Mouse (Mus musculus) layer of hippocampus, postnatal 10 days (tissue): Measurements from ENCODE around the gene Eif3m. TPM values are rescaled to one million over a fixed set of nuclear protein-coding genes. Genes with fewer than 3 reads are reported as not detected.
"Not testable (repeated sequence)": the region's sequence is repeated elsewhere in the genome, so short reads cannot be mapped to it uniquely, and the experiment has no call there.

Experiments used
- DNase-seq, 2 experiments: peaks; one replicate each; pipeline ENCODE4 v3.0.0; 2021; ENCODE audit warnings: low spot score in 2 of 2
- long read RNA-seq: library from polyadenylated mRNA; stranded (forward); transcript quantifications from one replicate; pipeline ENCODE4 v2.0.0, GENCODE M21; 2023
- total RNA-seq, 2 experiments: library from RNA; stranded (reverse); gene quantifications; 2 replicates each; pipeline ENCODE4 v1.2.3; 2021

Gene Eif3m
- total RNA-seq: 100 to 1,000 TPM in 1 of 2 experiments, 10 to 100 TPM in 1; 94.9 to 104 TPM
- long read RNA-seq, transcript Eif3m-201 (11 exons, 1,283 nt): major isoform, 83 of 92 reads
- long read RNA-seq, partial matches to known transcripts: 1 of 92 reads
- long read RNA-seq, other reads (novel, unspliced or antisense): 7 of 92 reads

DNA sequence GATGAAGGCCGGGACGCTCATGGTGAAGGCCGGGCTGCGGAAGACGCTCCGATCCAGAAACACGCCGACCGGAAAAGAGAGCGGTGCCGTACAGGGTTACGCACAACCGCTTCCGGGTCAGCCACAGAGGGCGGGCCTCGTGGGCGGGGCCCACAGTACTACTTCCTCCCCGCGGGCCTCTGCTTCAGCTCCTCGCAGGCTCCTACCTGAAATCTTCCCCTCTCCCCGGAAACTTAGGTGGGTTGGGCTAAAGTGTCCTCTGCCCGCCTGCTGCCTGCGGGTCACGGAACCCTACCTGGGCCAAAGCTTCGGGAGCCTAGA lies at the start of gene Eif3m:
Gene Eif3m, minus strand, starts transcription at position 114 of the 321 bp plus-strand sequence.
- DNase-seq: peak; percentile 93 to 95

DNA sequence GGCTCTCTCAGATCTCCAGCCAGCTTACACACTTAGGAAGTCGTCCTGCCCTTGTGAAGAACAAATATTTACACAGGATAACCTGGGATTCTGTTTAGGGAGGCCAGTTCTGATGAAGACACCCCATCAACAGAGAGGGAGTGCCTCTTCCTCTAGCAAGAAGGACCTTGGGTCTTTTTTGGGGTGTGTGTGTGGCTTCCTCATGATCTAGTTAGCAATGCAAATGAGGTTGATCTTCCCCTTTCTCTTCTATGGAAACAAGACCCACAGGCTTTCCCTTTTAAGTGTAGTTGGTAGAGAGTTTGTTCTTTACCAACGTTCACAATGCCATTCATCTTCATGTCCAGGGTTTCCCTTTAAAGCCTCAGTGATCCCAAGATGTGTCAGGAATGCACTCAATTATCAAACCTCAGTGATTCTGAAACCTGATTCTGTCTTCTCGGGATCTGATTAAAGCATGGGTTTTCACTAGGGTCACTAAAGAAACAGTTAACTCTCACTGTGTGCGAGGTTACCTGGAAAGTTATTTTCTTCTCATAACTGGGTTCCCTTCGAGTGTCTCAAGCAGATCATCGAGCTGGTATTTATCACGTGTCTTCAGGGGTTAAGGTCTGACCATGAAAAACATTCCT lies 46.0 kb upstream of the Eif3m start:
- DNase-seq: no peak

DNA sequence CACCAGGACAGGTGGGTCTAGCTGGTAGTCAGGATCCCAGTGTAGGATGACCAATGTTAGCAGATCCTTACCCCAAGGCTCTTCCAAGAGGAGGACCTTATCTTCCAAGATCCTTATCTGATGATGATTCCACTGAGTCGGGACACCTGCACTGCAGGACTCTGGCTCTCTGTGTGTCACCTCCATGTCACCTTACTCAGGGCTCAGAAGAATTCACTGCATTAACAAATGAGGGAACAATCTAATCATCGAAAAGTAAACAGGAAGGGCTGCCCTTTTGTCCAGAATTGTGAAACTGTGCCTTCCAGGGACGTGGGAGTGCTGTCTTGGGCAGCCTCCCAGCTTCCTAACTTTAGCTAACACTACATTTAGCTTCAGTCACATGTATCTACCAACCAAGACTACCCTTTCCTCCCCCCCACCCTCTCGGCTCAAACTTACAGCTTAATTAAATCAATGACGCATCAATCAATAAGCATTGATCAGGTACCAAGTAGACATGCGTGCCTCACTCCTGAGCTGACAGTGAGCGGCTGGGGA lies 41.8 kb upstream of the Eif3m start:
- DNase-seq: no peak

DNA sequence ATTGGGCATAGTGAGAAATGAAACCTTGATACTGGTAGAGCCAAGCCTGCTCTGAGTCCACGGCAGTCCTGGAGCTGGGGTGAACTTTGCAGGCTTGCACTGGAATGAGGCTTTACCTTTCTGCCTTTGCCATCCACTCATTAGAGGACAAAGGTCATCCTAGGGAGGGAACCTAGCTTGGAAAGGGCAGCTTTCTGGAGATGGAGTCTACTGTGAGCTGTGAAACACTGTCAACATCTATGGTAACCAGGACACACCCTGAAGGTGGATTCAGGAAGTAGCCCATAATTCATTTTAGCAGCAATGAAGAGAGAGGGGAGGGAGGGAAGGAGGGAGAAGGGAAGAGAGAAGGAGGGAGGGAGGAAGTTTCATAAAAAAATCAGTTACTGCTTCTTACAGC lies 38.6 kb upstream of the Eif3m start:
- no peak for DNase-seq

DNA sequence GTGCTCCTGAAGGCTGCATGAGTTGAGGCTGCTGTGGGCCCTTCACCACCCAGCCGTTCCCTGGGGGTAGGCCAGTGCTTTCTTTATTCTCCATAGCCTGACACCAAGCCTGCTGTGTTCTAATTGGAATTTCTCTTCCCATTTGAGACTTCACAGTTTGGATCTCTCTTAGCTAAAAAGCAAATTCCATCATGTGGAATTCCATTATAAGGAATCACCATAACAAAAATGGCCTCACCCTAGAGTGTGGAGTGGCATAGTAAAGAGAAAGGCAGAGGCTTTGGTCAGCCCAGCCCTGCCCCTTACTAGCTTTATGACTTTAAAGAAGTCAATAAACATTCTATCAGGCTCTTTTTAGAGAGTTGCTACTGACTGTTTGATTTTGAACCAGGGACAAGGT lies 31.4 kb upstream of the Eif3m start:
- DNase-seq: no peak

DNA sequence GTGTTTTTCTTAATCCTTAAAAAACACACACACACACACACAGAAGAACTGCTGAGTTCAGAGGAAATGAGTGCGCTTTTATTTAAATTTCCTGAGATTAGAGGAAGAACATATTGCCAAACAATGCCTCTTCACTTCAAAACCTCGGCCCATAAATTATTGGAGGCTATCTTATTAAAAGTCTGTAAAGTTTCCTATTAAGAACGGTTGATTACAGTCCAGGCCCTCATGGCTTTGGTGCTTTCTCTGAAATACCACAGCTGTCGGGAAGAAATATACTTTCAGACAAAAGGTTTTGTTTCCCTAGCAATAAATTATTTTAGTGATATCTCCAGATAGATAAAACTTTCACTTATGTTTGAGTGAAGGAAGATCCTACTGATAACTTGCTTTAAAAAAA lies 26.3 kb upstream of the Eif3m start:
- DNase-seq: no peak

DNA sequence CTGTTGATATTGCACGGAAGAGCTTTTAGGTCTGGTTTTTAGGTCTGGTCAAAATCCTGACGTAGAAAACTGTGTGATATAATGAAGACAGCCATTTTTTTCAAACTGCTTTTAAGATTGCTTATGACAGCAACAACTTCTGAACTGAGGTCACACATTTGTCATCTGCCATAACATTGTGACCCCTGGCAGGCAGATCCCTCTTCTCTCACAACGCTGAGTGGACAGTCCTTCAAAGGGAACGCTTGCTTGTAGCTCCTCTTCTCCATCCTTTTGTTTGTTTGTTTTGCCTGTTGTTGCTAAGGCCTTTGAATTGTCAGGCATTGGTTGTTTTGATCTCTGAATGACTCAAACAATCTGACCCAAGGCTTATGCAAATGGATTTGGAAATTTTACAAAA lies 24.0 kb upstream of the Eif3m start:
- no peak for DNase-seq

DNA sequence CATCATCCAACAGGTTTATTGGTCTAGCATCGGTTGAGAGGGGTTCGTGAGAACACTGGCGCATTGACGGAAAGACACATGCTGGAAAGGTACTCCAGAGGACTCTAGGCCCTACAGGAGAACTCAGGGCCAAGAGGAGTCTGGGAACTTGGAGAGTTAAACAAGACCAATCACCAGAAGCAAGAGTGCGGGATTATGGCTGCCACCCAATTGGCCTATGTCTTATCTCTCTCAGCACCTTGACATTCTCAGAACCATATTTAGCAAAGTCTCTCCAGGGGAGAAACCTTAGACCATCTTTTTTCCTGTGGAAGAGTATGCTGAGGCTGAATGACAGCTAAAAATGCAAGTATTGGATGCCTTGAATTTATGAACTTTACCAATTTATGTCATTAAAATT lies 22.0 kb upstream of the Eif3m start:
- DNase-seq: no peak

DNA sequence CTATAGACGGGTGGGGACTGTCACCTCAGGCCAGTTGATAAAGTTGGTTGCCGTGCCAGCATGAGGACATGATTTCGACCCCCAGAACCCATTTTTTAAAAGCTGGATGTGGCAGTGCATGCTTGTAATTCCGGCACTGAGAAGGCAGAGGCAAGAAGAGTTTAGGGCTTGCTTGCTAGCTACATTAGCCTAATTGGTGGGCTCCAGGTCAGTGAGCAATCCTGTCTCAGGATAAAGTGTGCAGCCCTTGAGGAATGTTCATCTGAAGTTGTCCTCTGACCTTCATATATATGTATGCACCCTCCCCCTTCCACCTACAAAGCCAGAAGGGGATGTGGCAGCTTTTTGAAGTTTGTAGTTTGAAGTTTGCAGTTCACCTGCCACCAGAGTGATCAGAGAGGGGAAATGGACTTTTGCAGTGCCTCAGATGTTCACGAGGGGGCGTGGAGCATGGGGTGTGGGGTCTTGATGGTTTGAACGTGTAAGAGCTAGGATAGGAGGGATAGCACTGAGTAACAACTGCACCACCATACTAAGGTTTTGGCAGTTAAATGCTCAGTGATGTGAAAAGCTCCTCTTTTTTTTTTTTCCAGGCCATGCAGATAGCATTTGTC lies 21.2 kb upstream of the Eif3m start:
- DNase-seq: no peak

DNA sequence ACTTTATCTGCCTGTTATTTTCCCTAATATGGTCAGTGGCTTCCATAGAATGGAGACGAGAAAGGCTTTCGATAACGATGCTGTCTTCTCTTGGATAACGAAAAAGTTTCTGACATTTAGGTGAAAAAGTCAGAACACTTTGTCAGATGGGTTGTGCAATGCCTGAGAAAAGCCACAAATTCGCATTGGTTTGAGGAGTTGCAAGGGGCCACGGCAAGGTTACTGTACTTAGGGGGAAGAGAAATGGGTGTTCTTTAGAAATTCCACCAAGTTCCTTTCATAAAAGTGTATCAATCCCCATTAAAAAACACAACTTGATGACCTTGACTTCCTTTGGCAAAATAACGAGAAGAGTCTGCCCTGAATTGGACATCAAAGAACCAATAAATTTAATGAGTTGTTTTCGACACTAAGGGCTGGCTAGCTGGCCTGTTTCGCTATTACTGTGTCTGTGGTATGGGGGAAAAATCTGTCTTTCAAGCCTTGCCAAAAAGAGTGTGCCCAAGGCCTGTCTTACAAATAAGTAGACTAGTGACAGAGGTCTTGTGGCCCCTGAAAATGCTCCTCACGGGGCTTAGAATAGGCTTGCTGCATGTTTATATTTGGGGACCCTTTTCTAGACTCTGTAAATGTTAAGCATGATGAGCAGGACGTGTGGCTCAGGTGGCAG lies 19.7 kb upstream of the Eif3m start:
- DNase-seq: no peak

DNA sequence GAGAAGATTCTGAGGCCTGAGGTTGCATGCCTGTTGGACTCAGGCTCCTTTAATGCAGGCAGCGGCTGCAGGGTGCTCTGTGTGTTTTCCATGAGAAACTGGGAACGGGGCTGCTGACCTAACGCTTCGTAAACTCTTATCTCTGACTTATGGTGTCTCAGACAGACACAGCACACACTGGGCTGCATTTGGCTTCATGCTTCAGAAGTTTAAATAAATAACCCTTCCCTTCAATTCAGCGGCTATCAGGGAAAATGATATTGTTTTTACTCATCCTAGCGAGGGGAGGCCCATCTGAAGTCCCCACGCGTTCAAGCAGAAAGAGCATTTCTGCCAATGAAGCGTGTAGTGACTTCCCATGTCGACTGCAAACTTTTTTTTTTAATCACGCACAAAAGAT lies 19.1 kb upstream of the Eif3m start:
- no peak for DNase-seq

DNA sequence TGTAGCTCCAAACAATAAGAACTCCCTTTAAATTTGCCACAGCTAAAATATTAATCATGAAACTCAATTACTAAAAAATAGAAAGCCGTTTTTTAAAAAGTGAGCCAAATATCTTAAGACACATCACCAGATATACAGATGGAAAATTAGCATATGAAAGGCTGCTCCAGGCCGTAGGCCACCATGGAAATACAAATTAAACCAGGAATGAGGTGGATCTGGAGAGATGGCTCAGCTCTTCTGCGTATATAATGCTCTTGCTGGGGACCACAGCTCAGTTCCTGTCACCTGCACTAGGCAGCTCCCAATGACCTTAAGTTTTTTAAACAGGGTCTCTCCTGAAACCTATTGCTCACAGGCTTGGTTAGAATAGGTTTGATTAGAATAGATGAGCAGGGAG lies 17.2 kb upstream of the Eif3m start:
- DNase-seq: no peak

DNA sequence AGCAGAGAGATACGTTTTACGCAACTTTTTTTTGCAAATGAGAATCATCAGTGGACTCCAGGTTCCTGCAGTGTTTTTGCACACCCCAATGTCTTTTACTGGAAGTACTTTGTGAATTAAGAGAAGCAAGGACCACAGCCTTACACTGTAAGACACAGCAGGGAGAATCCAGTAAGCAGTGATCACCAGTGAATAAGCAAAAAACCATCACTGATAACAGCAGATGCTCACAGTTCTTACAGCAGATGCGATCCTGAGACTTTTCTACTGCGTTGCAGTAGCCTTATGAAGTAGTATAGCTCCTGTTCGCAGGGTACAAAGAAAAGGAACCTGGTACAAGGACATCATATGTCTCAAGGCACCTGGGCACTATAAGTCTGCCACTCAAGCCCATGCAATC lies 13.6 kb upstream of the Eif3m start:
- no peak for DNase-seq

DNA sequence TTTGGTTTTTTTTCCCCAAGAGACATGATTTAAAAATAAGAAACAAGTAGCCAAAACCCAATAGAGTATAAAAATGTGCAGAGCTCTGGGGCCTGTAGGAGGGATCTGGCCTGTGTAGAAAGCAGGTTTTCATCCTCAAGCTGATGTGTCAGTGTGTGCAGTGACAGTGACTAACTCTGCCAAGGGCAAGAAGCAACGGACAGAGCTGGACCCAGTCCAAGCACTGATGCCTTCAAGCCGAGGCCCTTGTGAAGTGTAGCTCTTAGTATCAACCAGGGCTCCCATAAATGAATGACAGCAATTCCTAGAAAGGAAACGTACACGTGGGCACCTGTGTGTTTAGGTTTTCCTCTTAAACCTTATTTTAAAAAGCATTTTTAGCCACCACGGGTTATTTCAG lies 11.9 kb upstream of the Eif3m start:
- no peak for DNase-seq

DNA sequence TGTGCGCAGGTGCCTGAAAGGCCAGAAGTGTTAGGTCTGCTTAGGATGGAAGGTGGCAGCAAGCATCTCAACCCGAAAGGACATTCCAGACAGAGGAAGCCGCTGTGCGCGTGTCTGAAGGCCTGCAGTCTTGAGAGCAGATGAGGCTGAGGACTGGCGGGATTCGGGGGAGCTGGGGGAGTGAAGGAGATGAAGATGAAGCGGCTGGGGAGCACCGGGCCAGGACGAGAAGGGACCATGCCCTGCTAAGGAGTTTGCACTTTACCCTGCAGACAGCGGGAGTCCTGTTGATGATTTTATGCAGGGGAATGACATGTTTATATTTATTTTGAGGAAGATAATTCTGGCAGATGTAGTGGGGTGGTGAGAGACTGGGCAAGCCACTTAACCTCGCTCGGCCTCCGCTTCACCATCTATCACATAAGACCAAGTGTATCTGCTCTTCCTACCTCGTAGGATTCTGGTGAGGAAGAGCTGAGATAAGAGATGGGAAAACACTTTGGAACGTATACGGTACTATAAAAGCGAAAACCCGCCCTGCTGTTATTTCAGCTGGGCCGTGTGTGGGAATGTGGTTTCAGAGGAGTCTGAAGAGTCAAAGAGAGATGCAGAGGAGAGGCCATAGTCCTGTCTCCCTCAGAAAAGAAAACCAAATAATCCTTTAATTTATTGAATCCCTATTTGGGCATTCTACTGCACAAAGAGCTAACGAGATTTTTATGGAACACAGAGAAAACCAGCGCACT lies 10.2 kb upstream of the Eif3m start:
- DNase-seq: no peak

DNA sequence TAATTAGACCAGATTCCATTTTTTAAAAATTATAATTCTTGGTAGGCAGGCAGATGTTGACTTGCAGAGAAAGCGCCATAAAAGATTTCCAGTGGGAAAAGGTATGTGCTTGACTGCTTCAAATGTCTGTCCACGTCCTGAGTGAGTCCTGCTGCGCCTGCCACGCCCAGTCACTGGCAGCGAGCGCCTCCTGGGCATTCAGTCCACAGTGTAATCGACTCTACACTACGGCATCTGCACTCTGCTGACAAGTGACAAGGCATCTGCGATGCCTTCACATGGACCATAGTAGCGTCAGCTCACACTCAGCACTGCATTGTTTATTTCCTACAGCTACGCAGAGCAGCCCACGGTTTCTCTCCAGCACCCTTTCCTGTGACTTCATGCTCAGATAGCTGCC lies 8.7 kb upstream of the Eif3m start:
- DNase-seq: not testable (repeated sequence)

DNA sequence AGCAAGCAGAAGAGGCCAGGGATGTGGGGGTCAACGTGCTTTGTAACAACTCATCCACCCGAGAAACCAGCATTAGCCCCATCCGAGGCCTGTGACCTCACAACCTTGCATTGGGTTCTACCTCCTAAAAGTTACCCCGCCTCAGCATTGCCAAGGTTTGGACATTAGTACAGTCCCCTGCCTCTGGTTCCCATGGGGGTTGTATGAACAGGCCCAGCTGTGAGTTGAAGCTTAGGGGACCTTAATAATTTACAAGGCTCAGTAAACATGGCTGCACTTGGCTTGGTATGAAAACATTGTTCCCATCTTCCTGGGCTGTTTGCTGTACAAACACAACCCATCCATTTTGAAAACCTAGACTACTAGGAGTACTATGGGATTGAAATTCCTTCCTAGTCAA lies 6.9 kb upstream of the Eif3m start:
- DNase-seq: no peak

DNA sequence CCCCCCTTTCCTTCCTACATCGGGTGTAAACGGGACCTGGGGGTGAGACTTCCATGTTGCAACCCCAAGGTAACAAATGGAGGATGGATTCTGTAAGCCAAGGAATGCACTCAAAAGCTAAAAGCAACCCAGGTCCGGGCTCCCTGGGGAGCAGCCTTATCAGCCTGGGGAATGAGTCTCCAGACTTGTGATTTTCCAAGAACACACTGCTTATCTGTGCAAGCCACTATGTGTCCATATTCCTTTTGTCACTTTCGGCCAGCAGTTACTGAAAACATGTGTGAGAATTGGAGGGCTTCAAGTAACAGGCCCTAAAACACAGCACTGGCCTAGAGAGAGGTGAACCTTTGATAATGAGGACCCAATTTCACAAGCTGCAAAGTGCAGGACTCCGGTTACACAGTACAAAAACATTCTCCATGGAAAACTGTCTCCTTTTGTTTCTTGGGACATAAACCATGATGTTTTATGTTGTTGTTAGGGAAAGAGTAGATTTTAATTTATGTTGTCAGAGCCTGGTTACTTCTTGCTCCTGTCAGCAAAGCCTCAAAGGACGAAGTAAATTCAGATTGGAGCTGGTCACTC lies 6.2 kb upstream of the Eif3m start:
- DNase-seq: no peak

DNA sequence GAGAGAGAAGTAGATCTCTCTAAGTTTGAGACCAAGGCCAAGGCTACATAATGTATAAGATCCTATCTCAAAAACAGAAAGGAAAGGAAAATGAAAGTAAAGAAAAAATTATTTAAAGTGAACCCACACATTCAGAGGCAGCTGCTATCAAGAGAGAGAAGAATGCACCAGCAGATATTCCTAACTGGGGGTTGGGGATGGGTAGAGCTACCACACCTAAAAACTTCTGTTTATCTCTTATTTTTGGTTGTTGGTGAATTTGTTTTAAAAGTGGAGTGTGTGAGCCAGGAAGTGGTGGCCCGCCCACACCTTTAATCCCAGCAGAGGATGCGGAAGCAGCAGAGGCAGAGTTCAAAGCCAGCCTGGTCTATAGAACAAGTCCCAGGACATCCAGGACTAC lies 5.0 kb upstream of the Eif3m start:
- DNase-seq: no peak

DNA sequence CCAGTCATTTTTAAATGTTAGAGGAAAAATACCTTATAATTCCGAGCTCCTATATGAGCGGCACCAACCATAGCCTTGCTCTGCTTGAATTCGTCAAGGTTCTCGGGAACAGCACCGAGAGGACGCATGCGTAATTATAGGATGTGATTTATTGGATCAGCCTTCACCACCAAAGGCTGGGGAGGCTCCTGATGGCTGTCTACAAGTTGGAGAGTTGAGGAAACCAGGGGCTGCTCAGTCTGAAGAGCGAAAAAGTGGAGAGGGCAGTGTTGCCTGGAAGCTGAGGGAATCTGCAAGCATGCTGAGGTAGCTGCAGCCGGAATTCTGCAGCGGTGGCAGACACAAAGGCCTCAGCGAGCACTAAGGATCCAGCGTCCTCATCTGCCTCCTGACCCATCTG lies 4.4 kb upstream of the Eif3m start:
- no peak for DNase-seq

DNA sequence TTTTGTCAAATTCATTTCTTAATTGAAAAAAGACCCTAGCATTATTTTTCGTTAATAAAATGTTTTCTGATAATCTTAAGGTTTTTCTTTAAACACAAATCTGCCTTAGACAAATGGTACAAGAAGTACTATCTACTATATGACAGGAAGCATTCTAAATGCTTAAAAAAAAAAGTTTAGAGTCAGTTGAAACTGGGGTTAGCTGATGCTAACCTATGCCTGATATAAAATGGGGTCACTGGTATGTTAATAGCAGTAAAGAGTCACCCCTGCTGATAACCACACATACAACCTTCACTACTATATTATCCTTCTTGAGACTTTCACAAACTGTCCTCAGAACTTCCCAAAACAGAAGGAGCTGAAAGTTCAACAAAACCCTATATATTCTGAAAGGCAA lies 2.6 kb upstream of the Eif3m start:
- DNase-seq: no peak
